Mouse (Mus musculus) mesoderm, embryonic 11.5 days (tissue): ENCODE measurements around the gene Vwce.
A peak's percentile ranks its signal among the peaks of the same experiment; 100 is the strongest.

Source experiments
- DNase-seq: peaks from one replicate; pipeline ENCODE4 v3.0.0-alpha.2; 2012; ENCODE audit warnings: low read depth, low spot score

The Vwce gene

GRCm38 (mm10) chr19:10713551-10713950, 79.5 kb downstream of the Vwce start:
- no peak for DNase-seq

- DNase-seq = no peak
These were observed 80.2 kb downstream of the Vwce start for GRCm38 (mm10) chr19:10714168-10714567.

- peak; percentile 83 for DNase-seq
These were observed 80.9 kb downstream of the Vwce start for GRCm38 (mm10) chr19:10714682-10715475.

GRCm38 (mm10) chr19:10715476-10715875, 81.5 kb downstream of the Vwce start:
- no peak for DNase-seq
